Mouse (Mus musculus) hindbrain, embryonic 14.5 days (tissue): ENCODE results near the gene Spag5. TPM values are rescaled to one million over a fixed set of nuclear protein-coding genes. Genes with fewer than 3 reads are reported as not detected.
A peak's percentile ranks its signal among the peaks of the same experiment; 100 is the strongest.

Source experiments
- ATAC-seq: fragments of 200-750 bp; cut with Nextera tagmentation; 2 replicates; pipeline ENCODE4 v1.8.0; 2017; ENCODE audit warnings: moderate number of reproducible peaks, mild to moderate bottlenecking, moderate TSS enrichment, moderate library complexity; ENCODE audit not compliant: low FRiP score
- DNase-seq: peaks from one replicate; pipeline ENCODE4 v3.0.0-alpha.2; 2015; ENCODE audit warnings: low spot score
- H3K27ac ChIP-seq: fragments of 300-500 bp; sonication (generic); 2 replicates; pipeline ENCODE4 v1.5.1; 2014; ENCODE audit warnings: mild to moderate bottlenecking, moderate library complexity
- H3K27me3 ChIP-seq: fragments of 300-500 bp; sonication (generic); 2 replicates; pipeline ENCODE4 v1.6.1; 2014; ENCODE audit warnings: mild to moderate bottlenecking, low read length, mixed read lengths; ENCODE audit not compliant: control insufficient read depth, insufficient read depth
- H3K36me3 ChIP-seq: fragments of 300-500 bp; sonication (generic); replicated peaks from 2 replicates; pipeline ENCODE4 v1.6.1; 2014; ENCODE audit not compliant: control insufficient read depth, insufficient read depth
- H3K4me1 ChIP-seq: fragments of 300-500 bp; sonication (generic); replicated peaks from 2 replicates; pipeline ENCODE4 v1.6.1; 2014; ENCODE audit warnings: antibody characterized with exemption, low read length, mixed read lengths; ENCODE audit not compliant: control insufficient read depth, insufficient read depth
- H3K4me2 ChIP-seq: fragments of 300-500 bp; sonication (generic); replicated peaks from 2 replicates; pipeline ENCODE4 v1.6.1; 2014; ENCODE audit warnings: mild to moderate bottlenecking, moderate library complexity
- H3K4me3 ChIP-seq: fragments of 300-500 bp; sonication (generic); replicated peaks from 2 replicates; pipeline ENCODE4 v1.5.1; 2014; ENCODE audit warnings: mild to moderate bottlenecking, low read length
- H3K9ac ChIP-seq: fragments of 300-500 bp; sonication (generic); 2 replicates; pipeline ENCODE4 v1.6.1; 2014
- H3K9me3 ChIP-seq: fragments of 300-500 bp; sonication (generic); 2 replicates; pipeline ENCODE4 v1.6.1; 2016; ENCODE audit warnings: low read length; ENCODE audit not compliant: control insufficient read depth
- WGBS: fragments of 180-500 bp; shearing (Covaris S2); extraction: QIAGEN DNeasy Blood & Tissue Kit; methylation state at CpG from one replicate; pipeline ENCODE4 v1.1.7; 2014; 5-methylcytosine and 5-hydroxymethylcytosine counted together
- polyA plus RNA-seq: library from polyadenylated mRNA; unstranded; fragments of >200 nt; fragmentation: Nextera tagmentation; extraction: Ambion mirVana; gene quantifications from 2 replicates; pipeline ENCODE4 v1.2.1, GENCODE M21; 2014

Spag5 gene
- polyA plus RNA-seq, 1 experiment from 2014 or later = 5.6 TPM

GRCm38 (mm10) chr11:78328512-78329056 is 27.3 kb downstream of the Spag5 start:
- DNase-seq (no peak), ATAC-seq (peak; percentile 73)
- H3K4me3 ChIP-seq = peak overlapping the region; percentile 78
- peaks cover 18% of the 10 kb centered on the region; the same call in 1 of the 2 replicates for H3K36me3 ChIP-seq
- WGBS = under 1% methylated on average over 39 of the region's 41 CpGs
- H3K27ac ChIP-seq = no peak overlapping the region
- no peaks in the 10 kb centered on the region for H3K9me3 ChIP-seq
- peaks cover 9% of the 10 kb centered on the region for H3K4me1 ChIP-seq
- peak overlapping the region; percentile 74 for H3K9ac ChIP-seq
- no peaks in the 10 kb centered on the region for H3K27me3 ChIP-seq
- H3K4me2 ChIP-seq = peak overlapping the region; percentile 82

- Histone ChIP-seq H3K9me3 (no peaks in the 10 kb centered on the region), H3K4me1 (peaks cover 9% of the 10 kb centered on the region), H3K27ac (no peak overlapping the region), H3K9ac (no peak overlapping the region), H3K4me3 (no peak overlapping the region), H3K27me3 (no peaks in the 10 kb centered on the region), H3K4me2 (no peak overlapping the region), H3K36me3 (peaks cover 55% of the 10 kb centered on the region)
- DNase-seq (no peak), ATAC-seq (no peak)
- WGBS = 94% methylated on average over 12 of the region's 12 CpGs
These were observed 31.3 kb downstream of the Spag5 start for GRCm38 (mm10) chr11:78332676-78333075.

- 93% methylated on average over 5 of the region's 5 CpGs for WGBS
- H3K27ac ChIP-seq = no peak overlapping the region
- no peaks in the 10 kb centered on the region for H3K27me3 ChIP-seq
- DNase-seq (no peak), ATAC-seq (no peak)
- H3K36me3 ChIP-seq = peaks cover 66% of the 10 kb centered on the region
- no peaks in the 10 kb centered on the region for H3K9me3 ChIP-seq
- no peak overlapping the region for H3K4me2 ChIP-seq
- H3K4me3 ChIP-seq = no peak overlapping the region
- H3K9ac ChIP-seq = no peak overlapping the region
- H3K4me1 ChIP-seq = peaks cover 7% of the 10 kb centered on the region
These were observed 32.7 kb downstream of the Spag5 start for GRCm38 (mm10) chr11:78333992-78334391.

- Histone ChIP-seq H3K27ac (no peak overlapping the region), H3K4me2 (no peak overlapping the region), H3K9ac (no peak overlapping the region), H3K9me3 (no peaks in the 10 kb centered on the region), H3K27me3 (no peaks in the 10 kb centered on the region), H3K4me3 (no peak overlapping the region), H3K36me3 (peaks cover 89% of the 10 kb centered on the region), H3K4me1 (no peaks in the 10 kb centered on the region)
- 96% methylated on average over 8 of the region's 8 CpGs for WGBS
- DNase-seq = no peak
- no peak for ATAC-seq
These were observed 35.7 kb downstream of the Spag5 start for GRCm38 (mm10) chr11:78337040-78337439.

GRCm38 (mm10) chr11:78341702-78342101 is 40.4 kb downstream of the Spag5 start:
- ATAC-seq (no peak), DNase-seq (no peak)
- Histone ChIP-seq H3K9me3 (no peaks in the 10 kb centered on the region), H3K36me3 (peaks cover 48% of the 10 kb centered on the region), H3K27ac (no peak overlapping the region), H3K4me3 (no peak overlapping the region), H3K9ac (no peak overlapping the region), H3K4me1 (peaks cover 24% of the 10 kb centered on the region), H3K27me3 (no peaks in the 10 kb centered on the region), H3K4me2 (no peak overlapping the region)
- 83% methylated on average over 12 of the region's 12 CpGs for WGBS

- DNase-seq (peak; percentile 73), ATAC-seq (peak; percentile 77)
- no peaks in the 10 kb centered on the region for H3K9me3 ChIP-seq
- peak within 1 kb of the TSS; percentile 85 for H3K4me2 ChIP-seq
- WGBS = under 1% methylated on average over 58 of the region's 66 CpGs
- peaks cover 28% of the 10 kb centered on the region for H3K4me1 ChIP-seq
- H3K27me3 ChIP-seq = no peaks in the 10 kb centered on the region
- peak within 1 kb of the TSS; percentile 90 for H3K27ac ChIP-seq
- H3K36me3 ChIP-seq = peaks cover 38% of the 10 kb centered on the region
- peak within 1 kb of the TSS; percentile 96 for H3K4me3 ChIP-seq
- peak within 1 kb of the TSS; percentile 97 for H3K9ac ChIP-seq
These were observed 42.3 kb downstream of the Spag5 start, which contains the start of gene Unc119 for GRCm38 (mm10) chr11:78343381-78344327. Gene Unc119 (plus strand): TSS chr11:78343482.

GRCm38 (mm10) chr11:78344328-78344889 is 43.1 kb downstream of the Spag5 start:
- WGBS = 79% methylated on average over 6 of the region's 6 CpGs
- Histone ChIP-seq H3K27ac (peak overlapping the region; percentile 90), H3K4me3 (peak overlapping the region; percentile 96), H3K9ac (peak overlapping the region; percentile 97), H3K4me1 (peaks cover 28% of the 10 kb centered on the region), H3K27me3 (no peaks in the 10 kb centered on the region), H3K9me3 (no peaks in the 10 kb centered on the region), H3K36me3 (peaks cover 35% of the 10 kb centered on the region), H3K4me2 (peak overlapping the region; percentile 85)
- DNase-seq (peak; percentile 24), ATAC-seq (no peak)

- peak; percentile 24 for DNase-seq
- peak overlapping the region; percentile 96; the same call in 1 of the 2 replicates for H3K4me3 ChIP-seq
- peaks cover 28% of the 10 kb centered on the region for H3K36me3 ChIP-seq
- peak overlapping the region; percentile 85 for H3K4me2 ChIP-seq
- no peak overlapping the region for H3K27ac ChIP-seq
- WGBS = 55% methylated on average over 8 of the region's 8 CpGs
- ATAC-seq = no peak
- H3K27me3 ChIP-seq = no peaks in the 10 kb centered on the region
- no peaks in the 10 kb centered on the region for H3K9me3 ChIP-seq
- H3K9ac ChIP-seq = 0 out of 2 replicates have a peak overlapping the region, but pooled peaks have one; percentile 5
- peaks cover 28% of the 10 kb centered on the region for H3K4me1 ChIP-seq
These were observed 43.8 kb downstream of the Spag5 start for GRCm38 (mm10) chr11:78344890-78345715.
